Mouse (Mus musculus) heart, postnatal 0 days (tissue): ENCODE results near the gene Pgm1. TPM values are rescaled to one million over a fixed set of nuclear protein-coding genes. Genes with fewer than 3 reads are reported as not detected.

Experiments
- ATAC-seq: fragments of 200-750 bp; cut with Nextera tagmentation; 2 replicates; pipeline ENCODE4 v1.8.0; 2017; ENCODE audit warnings: low read depth, moderate number of reproducible peaks, moderate library complexity; ENCODE audit not compliant: insufficient read depth
- DNase-seq: peaks from one replicate; pipeline ENCODE4 v3.0.0-alpha.2; 2016; ENCODE audit warnings: low spot score
- H3K27ac ChIP-seq: fragments of 300-500 bp; sonication (generic); 2 replicates; pipeline ENCODE4 v1.5.1; 2014; ENCODE audit warnings: low read depth, mild to moderate bottlenecking
- H3K27me3 ChIP-seq: fragments of 300-500 bp; sonication (generic); 2 replicates; pipeline ENCODE4 v1.6.1; 2014; ENCODE audit warnings: low read length, mixed read lengths; ENCODE audit not compliant: control insufficient read depth, insufficient read depth
- H3K36me3 ChIP-seq: fragments of 300-500 bp; sonication (generic); replicated peaks from 2 replicates; pipeline ENCODE4 v1.6.1; 2014; ENCODE audit warnings: low read length, mixed read lengths; ENCODE audit not compliant: control insufficient read depth, insufficient read depth
- H3K4me1 ChIP-seq: fragments of 300-500 bp; sonication (generic); 2 replicates; pipeline ENCODE4 v1.6.1; 2014; ENCODE audit warnings: antibody characterized with exemption; ENCODE audit not compliant: control insufficient read depth, insufficient read depth
- H3K4me2 ChIP-seq: fragments of 300-500 bp; sonication (generic); 2 replicates; pipeline ENCODE4 v1.6.1; 2014; ENCODE audit warnings: low read depth, mild to moderate bottlenecking, low read length, moderate library complexity
- H3K4me3 ChIP-seq: fragments of 300-500 bp; sonication (generic); 2 replicates; pipeline ENCODE4 v1.5.1; 2014; ENCODE audit warnings: low read depth, low read length
- H3K9ac ChIP-seq: fragments of 300-500 bp; sonication (generic); replicated peaks from 2 replicates; pipeline ENCODE4 v1.6.1; 2014; ENCODE audit warnings: low read depth, low read length, mixed read lengths
- H3K9me3 ChIP-seq: fragments of 300-500 bp; sonication (generic); replicated peaks from 2 replicates; pipeline ENCODE4 v1.6.1; 2016; ENCODE audit warnings: low read length; ENCODE audit not compliant: control insufficient read depth
- CTCF ChIP-seq: IDR thresholded peaks from 2 replicates; pipeline ENCODE4 v1.5.1; 2016; ENCODE audit warnings: antibody characterized with exemption, control low read depth, low read depth
- EP300 ChIP-seq: IDR thresholded peaks from 2 replicates; pipeline ENCODE4 v1.6.1; 2016; ENCODE audit warnings: antibody characterized with exemption, low read depth
- WGBS: fragments of 180-500 bp; shearing (Covaris S2); extraction: QIAGEN DNeasy Blood & Tissue Kit; methylation state at CpG from one replicate; pipeline ENCODE4 v1.1.7; 2014; 5-methylcytosine and 5-hydroxymethylcytosine counted together
- polyA plus RNA-seq: library from polyadenylated mRNA; unstranded; fragments of >200 nt; fragmentation: Nextera tagmentation; extraction: Ambion mirVana; gene quantifications from 2 replicates; pipeline ENCODE4 v1.2.1, GENCODE M21; 2015
- total RNA-seq: library from RNA; depleted of rRNA; stranded (reverse); fragments of >200 nt; gene quantifications from 2 replicates; pipeline ENCODE4 v1.2.3, GENCODE M21; 2014; ENCODE audit warnings: low replicate concordance

Pgm1 gene
- total and polyA plus RNA-seq, 2 experiments from 2014 or later = 220 to 271 TPM

DNA sequence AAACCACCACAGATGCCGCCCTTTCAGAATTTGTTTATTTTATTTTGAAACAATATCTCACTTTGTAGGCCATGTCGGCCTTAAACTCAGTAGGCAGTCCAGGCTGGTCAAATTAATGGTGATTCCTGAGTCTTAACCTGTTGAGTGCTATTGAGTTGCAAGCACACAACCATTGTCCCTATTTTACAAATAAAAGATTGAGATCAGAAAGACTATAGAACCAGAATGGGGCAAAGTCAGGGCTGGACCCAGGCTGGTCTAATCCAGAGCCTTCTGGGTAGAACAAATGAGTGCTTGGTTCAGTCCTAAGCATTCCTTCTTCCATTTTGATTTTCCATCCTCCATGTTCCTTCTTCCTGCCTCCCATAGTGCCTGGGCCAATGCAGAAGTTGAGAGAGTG lies 17.3 kb downstream of the Pgm1 start:
- no peak for DNase-seq
- H3K4me1 ChIP-seq = peaks cover 10% of the 10 kb centered on the region; the same call in 1 of the 2 replicates
- H3K4me2 ChIP-seq = no peak overlapping the region
- H3K9me3 ChIP-seq = no peaks in the 10 kb centered on the region
- H3K9ac ChIP-seq = no peak overlapping the region
- TF ChIP-seq CTCF (no peak), EP300 (no peak)
- H3K27me3 ChIP-seq = no peaks in the 10 kb centered on the region
- peaks cover 2% of the 10 kb centered on the region; the same call in 1 of the 2 replicates for H3K36me3 ChIP-seq
- 80% methylated on average over 2 of the region's 2 CpGs for WGBS
- H3K27ac ChIP-seq = no peak overlapping the region
- no peak overlapping the region for H3K4me3 ChIP-seq
- ATAC-seq = no peak

DNA sequence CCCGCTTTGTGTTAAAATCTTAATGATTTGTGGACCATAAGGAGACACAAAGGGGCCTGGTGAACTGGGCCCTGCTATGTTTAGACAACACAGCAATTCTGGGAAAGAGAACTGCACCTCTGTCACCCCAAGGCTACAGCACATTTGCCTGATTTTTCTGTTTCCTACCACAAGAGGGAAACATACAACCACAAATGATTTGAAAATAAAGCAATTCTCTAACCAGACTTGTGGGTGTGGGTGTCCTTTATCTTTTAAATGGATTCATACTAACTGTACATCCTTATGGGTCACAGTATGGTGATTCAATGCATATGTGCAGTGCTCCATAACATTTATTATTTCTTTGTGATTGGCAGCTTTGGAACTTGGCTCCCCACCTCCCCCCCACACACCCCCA lies 18.0 kb downstream of the Pgm1 start:
- 79% methylated on average over 1 of the region's 1 CpGs for WGBS
- Histone ChIP-seq H3K4me3 (no peak overlapping the region), H3K27ac (no peak overlapping the region), H3K9me3 (no peaks in the 10 kb centered on the region), H3K4me1 (peaks cover 4% of the 10 kb centered on the region; the same call in 1 of the 2 replicates), H3K36me3 (peaks cover 7% of the 10 kb centered on the region; the same call in 1 of the 2 replicates), H3K9ac (no peak overlapping the region), H3K27me3 (no peaks in the 10 kb centered on the region), H3K4me2 (no peak overlapping the region)
- DNase-seq (peak; percentile 56), ATAC-seq (no peak; the same call in 1 of the 2 replicates)
- no peak for TF ChIP-seq EP300
- TF ChIP-seq CTCF = peak; percentile 55

DNA sequence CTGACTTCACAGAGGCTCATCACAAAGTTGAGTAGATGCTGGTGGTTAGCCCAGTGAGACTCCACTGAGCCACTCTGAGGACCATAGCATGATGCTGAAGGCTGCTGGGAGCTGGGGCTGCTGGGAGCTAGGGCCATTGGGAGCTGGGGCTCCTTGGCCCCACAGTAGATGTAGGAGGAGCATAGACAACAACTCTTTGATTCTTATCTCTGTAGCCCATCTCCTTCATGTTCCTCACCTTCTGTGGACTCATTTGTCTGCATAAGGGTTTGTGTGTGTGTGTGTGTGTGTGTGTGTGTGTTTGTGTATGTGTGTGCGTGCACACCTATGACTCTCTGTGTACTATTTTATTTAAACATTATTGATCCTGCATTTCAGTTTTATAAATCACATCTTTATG lies 18.7 kb downstream of the Pgm1 start:
- Histone ChIP-seq H3K27me3 (no peaks in the 10 kb centered on the region), H3K4me2 (no peak overlapping the region), H3K9me3 (no peaks in the 10 kb centered on the region), H3K9ac (no peak overlapping the region), H3K4me3 (no peak overlapping the region), H3K27ac (no peak overlapping the region), H3K36me3 (peaks cover 7% of the 10 kb centered on the region; the same call in 1 of the 2 replicates), H3K4me1 (no peaks in the 10 kb centered on the region)
- DNase-seq (no peak), ATAC-seq (no peak)
- WGBS = 88% methylated on average over 1 of the region's 1 CpGs
- TF ChIP-seq CTCF = no peak
- no peak for TF ChIP-seq EP300

DNA sequence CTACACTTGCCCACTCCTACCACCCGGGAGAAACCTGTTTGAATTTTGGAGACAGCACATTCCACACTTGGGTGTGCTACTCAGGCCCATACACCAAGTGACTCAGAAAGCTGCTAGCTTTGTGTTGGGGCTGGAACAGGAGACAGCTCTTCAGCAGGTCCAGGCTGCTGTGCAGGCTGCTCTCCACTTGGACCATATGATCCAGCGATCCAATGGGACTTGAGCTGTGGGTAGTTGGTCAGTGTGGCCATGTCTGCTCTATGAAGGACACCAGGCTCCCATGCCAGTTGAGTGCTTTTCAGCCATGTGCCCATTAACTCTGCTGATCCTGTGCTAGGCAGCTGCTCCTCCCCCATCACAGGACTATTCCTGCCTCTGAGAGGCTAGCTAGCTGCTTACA lies 24.7 kb downstream of the Pgm1 start:
- Histone ChIP-seq H3K4me2 (no peak overlapping the region), H3K4me1 (peaks cover 9% of the 10 kb centered on the region; the same call in 1 of the 2 replicates), H3K36me3 (peaks cover 7% of the 10 kb centered on the region; the same call in 1 of the 2 replicates), H3K4me3 (no peak overlapping the region), H3K9me3 (no peaks in the 10 kb centered on the region), H3K9ac (no peak overlapping the region), H3K27me3 (no peaks in the 10 kb centered on the region), H3K27ac (no peak overlapping the region)
- no peak for TF ChIP-seq EP300
- no peak for TF ChIP-seq CTCF
- WGBS = 81% methylated on average over 2 of the region's 2 CpGs
- no peak for DNase-seq
- ATAC-seq = no peak

DNA sequence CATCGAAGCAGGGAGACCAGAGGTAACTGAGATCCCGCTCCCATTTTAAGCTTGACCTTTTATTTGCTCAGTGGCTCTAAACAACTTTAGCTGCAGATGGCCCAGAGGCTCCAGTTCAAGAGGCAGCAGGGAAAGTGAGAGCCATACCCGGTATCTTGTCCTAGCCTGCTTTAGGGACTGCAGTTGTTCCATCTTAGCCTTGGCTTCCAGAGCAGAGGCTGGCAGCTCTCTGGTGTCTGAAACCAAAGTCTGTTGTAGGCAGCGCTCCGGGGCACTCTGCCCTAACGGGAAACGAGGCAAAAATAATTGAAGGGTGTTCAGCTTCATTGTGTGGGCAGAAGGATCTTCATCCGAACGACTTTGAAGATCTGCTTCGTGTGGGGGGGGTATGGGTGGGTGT lies 26.2 kb downstream of the Pgm1 start:
- Histone ChIP-seq H3K4me1 (peaks cover 15% of the 10 kb centered on the region; the same call in 1 of the 2 replicates), H3K36me3 (peaks cover 7% of the 10 kb centered on the region; the same call in 1 of the 2 replicates), H3K4me2 (no peak overlapping the region), H3K4me3 (no peak overlapping the region), H3K9ac (no peak overlapping the region), H3K27ac (no peak overlapping the region), H3K9me3 (no peaks in the 10 kb centered on the region), H3K27me3 (no peaks in the 10 kb centered on the region)
- ATAC-seq (no peak), DNase-seq (no peak)
- 85% methylated on average over 10 of the region's 10 CpGs for WGBS
- no peak for TF ChIP-seq CTCF
- TF ChIP-seq EP300 = no peak

DNA sequence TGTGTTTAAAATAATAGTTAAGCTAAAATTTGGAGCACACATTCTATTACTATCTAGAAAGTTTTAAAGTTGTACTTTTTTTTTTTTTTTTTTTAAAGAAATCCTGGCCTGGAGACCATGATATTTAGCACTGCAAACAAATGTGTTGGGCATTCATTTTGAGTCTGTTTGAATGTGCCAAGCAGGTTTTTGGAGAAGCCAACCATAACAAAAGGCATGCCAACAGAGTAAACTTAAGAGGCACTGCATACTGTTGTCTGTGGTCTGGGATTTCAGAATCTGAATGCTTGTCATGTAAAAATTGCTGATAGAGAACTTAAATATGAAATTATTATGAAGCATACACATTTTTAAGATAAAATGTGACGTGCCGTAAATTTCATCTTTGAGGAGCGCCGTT lies 28.0 kb downstream of the Pgm1 start:
- H3K27ac ChIP-seq = no peak overlapping the region
- H3K9ac ChIP-seq = no peak overlapping the region
- no peak overlapping the region for H3K4me3 ChIP-seq
- TF ChIP-seq CTCF (no peak), EP300 (no peak)
- peaks cover 15% of the 10 kb centered on the region; the same call in 1 of the 2 replicates for H3K4me1 ChIP-seq
- WGBS = 79% methylated on average over 4 of the region's 4 CpGs
- no peaks in the 10 kb centered on the region for H3K27me3 ChIP-seq
- H3K9me3 ChIP-seq = no peaks in the 10 kb centered on the region
- peaks cover 4% of the 10 kb centered on the region; the same call in 1 of the 2 replicates for H3K36me3 ChIP-seq
- DNase-seq (no peak), ATAC-seq (no peak)
- H3K4me2 ChIP-seq = no peak overlapping the region
